Mouse (Mus musculus) G1E (cell line): ENCODE measurements around the gene Arhgap45.

Experiments
- CTCF ChIP-seq: IDR thresholded peaks from 2 replicates; pipeline ENCODE4 v1.5.1; 2012; ENCODE audit warnings: low read depth, low read length, inconsistent platforms, mixed read lengths
- GATA1 ChIP-seq: IDR thresholded peaks from 2 replicates; pipeline ENCODE4 v1.6.1; 2012; ENCODE audit warnings: borderline replicate concordance, low read length, inconsistent platforms, mixed read lengths
- TAL1 ChIP-seq: conservative IDR thresholded peaks from 2 replicates; pipeline ENCODE4 v1.6.1; 2012; ENCODE audit warnings: low read depth, low read length, inconsistent platforms, mixed read lengths

- TF ChIP-seq CTCF (no peak), GATA1 (no peak), TAL1 (no peak)
These were observed 29.3 kb downstream of the Arhgap45 start for GRCm38 (mm10) chr10:80045766-80046165.
